Mouse (Mus musculus): ENCODE measurements around the gene Kmt5c.

- TF ChIP-seq CTCF (IDR thresholded peaks at IDR 0.05; ENCODE audit: borderline replicate concordance, insufficient read depth, low read length): no peak
- no peak for TF ChIP-seq POLR2A (IDR thresholded peaks at IDR 0.05; ENCODE audit: low read depth, low read length)
Measured at GRCm38 (mm10) chr7:4764946-4765710, 25.2 kb downstream of the Kmt5c start.

All from embryonic fibroblast, embryonic 13.5 days (primary cell).